Mouse (Mus musculus) lung, postnatal 36 days (tissue): ENCODE measurements around the gene Nrd1.

Source experiments
- DNase-seq: peaks from one replicate; pipeline ENCODE4 v3.0.0; 2022; ENCODE audit warnings: mixed read lengths

Nrd1 gene

GRCm38 (mm10) chr4:108999999-109000950 lies at the start of gene Nrd1:
TSS of gene Nrd1 (plus strand) at chr4:109000655.
- DNase-seq, result peak; percentile 100

DNA sequence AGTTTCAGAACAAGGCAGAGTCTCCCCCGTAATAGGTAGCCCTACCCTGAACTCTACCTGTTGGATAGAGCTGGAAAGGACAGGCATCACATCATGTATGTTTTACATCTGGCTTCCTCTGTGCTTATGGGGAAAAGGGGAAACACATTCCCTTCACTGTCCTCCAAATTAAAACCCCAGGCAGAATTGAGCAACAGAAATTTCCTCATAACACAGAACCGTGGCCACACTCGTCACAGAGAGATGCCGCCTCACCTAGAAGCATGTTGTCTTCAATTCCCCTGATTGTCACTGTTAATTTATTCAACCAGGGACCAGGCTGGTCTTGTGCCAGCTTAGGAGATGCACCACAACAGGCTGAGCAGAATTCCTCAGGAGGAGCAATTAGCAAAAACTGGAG lies 48.8 kb upstream of the Nrd1 start:
- no peak for DNase-seq

- no peak for DNase-seq
These were observed 40.8 kb upstream of the Nrd1 start for GRCm38 (mm10) chr4:108959696-108960095.

DNA sequence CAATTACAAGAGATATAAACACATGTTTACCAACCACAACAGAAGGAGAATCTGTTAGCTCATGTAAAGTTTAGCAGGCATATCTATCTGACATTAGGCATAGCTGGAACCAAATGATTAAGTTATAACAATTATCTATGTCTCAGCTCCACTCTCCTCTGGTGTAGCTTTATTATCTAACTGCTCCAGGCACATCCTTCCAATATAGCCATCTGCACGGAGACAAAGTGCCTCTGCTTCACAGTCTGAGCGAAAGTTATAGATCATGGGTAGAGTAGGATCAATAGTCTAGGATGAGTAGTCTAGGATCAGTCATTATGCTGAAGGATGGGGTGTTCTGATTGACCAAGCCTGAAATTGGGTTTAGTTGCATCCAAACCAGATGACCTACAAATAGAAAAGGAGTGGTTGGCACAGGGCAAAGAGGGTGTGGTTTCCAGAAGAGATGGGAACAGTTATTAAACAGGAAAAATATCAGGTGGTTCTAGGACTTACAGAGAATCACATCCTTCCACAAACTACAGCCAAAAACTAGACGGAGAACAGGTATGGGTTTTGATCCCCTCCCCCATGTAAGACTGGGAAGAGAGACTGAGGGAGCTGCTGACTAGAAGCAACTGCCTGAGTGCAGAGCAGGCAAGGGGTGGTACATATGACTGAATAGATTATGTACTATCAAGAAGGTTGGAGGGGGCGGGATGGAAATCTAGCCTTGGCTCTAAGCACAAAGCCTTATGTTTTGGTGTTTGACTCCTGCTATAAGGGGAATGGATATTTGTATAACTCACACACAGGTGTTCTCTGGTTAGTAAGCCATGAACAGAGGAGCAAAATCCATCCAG lies 39.6 kb upstream of the Nrd1 start:
- no peak for DNase-seq

DNA sequence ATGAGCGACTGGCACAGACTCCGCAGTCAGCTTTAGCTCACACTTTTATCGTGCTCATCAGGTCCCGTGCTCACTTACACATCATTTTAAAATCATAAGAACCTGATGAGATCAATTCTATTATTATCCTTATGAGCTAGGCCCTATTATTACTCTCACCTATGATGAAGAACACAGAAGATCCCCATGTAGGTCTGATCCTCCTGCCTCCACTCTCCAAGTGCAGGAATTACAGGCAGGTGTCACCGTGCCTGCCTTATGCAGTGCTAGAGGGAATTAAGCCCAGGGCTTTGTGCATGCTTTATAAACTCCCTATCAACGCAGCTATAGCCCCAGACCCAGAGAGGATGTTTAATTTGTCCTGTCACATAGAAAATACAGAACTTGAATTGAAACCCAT lies 37.4 kb upstream of the Nrd1 start:
- DNase-seq, result no peak

- no peak for DNase-seq
These were observed 30.9 kb upstream of the Nrd1 start for GRCm38 (mm10) chr4:108969517-108969916.

DNA sequence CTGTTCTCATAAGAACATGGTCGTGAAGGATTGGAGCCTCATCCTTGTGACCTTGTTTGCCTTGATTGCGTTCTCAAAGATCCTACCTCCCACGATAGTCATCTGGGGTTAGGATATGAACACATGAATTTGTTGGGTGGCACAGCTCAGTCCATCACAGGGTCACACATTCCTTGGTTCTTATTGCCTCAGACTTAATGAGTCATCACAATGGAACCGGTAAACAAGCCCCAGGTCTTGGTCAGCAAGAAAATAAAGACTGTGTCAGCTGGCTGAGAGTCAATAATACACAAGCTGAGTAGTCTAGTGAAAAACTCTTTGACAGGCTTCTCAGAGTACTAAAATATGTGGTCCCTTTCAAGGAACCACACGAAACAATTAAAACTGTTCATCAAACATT lies 29.4 kb upstream of the Nrd1 start:
- DNase-seq, result no peak

- peak; percentile 78 for DNase-seq
These were observed 23.9 kb upstream of the Nrd1 start for GRCm38 (mm10) chr4:108976458-108977071.

DNA sequence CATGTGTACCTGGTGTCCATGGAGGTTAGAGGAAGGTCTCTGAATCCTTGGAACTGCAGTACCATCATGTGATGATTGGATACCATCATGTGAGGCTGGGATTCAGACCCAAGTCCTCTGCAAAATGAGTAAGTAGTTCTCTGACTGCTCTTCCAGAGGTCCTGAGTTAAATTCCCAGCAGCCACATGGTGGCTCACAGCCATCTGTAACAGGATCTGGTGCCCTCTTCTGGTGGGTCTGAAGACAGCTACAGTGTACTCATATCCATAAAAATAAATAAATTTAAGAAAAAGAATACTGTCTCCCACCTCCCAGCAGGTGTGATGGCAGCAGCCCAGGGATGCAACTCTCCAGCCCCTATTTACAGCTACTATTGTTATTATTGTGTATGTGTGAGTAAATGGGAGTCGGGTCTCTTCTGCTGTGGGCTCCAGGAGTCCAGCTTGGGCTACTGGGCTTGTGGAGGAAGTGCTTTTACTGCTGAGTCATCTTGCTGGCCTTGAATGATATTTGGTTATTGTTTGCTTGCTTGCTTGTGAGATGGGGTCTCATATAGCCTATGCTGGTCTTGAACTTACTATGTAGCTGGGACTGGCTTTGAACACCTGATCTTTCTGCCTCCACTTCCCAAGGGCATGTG lies 13.5 kb upstream of the Nrd1 start:
- DNase-seq, result no peak

GRCm38 (mm10) chr4:108987473-108987842 lies 13.0 kb upstream of the Nrd1 start:
- no peak for DNase-seq

DNA sequence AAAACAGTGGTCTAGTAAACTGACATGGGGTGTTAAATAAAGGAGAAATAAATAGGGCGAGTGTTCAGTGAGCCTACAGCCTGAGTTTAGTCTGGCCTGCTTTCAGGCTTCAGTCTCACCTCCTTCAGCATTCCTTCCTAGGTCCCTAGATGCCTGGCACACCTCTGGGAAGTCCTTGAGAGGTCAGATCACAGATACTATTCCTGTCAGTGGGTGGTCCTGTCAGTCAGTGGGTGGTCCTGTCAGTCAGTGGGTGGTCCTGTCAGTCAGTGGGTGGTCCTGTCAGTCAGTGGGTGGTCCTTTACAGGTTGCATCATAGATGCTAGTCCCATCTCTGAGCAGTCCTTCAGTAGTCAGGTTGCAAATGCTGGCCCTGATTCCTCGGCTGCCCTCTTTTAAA lies 11.0 kb upstream of the Nrd1 start:
- DNase-seq, result no peak

DNA sequence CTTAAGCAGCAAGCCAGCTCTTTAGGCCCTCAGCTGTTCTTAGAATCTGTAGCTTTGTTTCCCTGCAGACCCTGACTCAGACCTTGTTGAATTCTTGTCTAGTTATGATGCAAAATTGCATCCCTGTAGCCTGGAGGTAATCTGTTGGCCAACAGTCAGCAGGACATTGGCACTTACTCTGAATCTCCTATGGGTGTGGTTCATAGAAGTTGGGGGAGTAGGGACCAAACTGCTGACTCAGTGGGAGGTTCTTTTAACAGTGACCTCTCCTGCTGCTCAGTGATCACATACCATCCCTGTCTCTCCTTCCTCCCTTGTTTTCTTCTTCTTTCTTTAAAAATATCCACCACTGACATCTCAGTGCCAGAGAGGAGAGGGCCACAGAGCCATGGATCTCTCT lies 10.4 kb upstream of the Nrd1 start:
- DNase-seq, result no peak

DNA sequence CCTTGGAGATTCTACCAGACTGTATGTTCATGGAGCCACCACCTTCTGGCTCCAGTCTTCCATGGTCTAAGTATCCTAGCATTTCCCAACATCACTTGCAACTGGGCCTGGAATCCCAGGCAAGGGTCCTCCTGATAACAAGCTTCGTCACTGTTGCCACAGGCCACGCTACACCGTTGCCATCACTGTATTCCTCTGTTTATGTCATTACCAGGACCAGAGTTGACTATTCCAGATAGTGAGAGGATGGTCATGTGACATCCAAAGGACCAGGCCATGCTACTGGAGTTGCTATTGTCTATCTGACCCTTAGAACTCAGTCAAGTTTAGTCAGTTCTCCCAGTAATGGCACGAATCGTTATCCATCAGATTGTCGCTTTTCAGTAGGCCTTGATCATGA lies 9.9 kb upstream of the Nrd1 start:
- no peak for DNase-seq

DNA sequence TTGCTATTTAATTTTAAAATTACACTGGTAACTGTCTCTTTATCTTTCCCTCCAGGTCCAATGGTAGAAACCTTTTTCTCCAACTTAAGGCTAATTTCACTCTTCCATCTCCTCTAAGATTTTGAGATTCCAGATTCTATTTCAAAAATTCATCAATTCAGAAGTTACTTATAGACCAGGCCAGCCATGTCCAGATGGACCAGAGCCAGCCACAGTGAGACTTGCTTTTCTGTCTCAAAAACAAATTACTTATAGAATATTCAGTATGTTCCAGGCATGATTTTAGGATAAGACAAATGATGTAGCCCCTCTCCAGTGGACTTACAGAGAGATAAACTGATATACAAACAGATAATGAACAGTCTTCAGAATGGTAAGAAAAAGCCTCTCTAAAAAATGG lies 8.6 kb upstream of the Nrd1 start:
- no peak for DNase-seq

- DNase-seq, result no peak
These were observed 7.5 kb upstream of the Nrd1 start for GRCm38 (mm10) chr4:108992978-108993377.

DNA sequence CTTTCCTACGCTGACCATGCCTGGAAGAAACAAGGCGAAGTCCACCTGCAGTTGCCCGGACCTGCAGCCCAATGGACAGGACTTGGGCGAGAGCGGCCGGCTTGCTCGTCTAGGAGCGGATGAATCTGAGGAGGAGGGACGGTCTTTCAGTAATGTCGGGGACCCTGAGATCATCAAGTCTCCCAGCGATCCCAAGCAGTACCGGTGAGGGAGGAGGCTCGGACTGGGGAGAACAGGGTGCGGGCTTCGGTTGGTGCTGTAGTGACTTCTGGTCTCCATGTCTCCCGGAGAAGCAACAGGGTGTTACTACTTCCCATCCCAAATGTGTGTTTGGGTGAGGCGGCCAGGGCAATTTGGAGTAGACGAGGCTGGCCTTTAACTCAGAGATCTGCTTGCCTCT lies 506 bp downstream of the Nrd1 start:
- no peak for DNase-seq

GRCm38 (mm10) chr4:109008046-109008445 lies 7.6 kb downstream of the Nrd1 start:
- DNase-seq, result no peak

DNA sequence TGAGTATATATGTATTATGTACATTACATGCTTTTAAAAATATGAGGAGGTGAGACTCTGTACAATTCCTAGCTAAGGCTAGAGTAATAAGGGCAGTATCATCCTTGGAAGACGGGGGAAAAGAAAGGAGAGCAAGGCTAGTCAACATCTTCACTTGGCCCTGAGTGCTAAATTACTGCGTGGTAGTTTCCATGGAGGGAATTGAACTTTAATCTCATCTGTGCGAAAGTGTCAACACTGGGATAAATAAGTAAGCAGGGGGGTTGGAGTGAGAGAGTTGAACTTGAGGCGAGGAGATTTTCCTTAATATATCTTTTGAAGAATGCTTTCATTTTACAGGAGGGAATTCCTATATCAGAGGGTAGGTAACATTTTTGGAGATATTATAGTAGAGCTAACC lies 13.6 kb downstream of the Nrd1 start:
- DNase-seq, result no peak

DNA sequence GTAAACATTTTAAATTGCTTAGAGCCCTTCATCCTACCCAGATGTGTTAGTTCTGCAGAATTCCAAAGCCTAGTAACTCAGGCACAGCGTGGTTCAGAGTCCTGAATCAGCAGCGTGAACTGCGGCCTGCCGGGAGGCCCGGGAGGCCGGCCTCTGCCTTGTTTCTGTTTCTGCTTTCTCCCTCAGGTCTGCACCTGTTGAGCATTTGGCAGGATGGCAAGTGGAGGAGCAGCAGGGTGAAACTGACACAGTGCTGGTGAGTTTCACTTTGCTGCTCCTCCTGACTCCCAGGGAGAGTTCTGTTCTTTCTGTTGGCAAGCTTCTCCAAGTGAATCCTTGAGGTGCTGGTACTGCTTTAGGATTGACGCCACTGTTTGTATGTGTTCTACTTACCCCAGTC lies 17.0 kb downstream of the Nrd1 start:
- peak; percentile 15 for DNase-seq

DNA sequence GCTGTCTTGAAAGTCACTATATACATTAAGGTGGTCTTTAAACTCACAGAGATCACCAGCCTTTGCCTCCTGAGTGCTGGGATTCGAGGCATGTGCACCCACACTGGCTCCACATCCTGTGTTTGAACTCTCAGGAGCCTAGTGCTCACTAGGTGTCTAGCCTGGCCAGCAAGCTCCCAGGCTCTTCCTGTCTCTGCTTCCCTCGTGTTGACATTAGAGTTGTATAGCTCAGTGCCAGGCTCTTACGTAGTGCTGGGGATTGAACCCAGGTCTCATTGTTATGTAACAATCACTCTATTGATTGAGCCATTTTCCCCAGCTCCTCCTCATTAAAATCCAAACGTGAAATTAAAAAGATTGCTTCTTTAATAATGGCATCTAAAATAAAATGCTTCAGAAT lies 18.8 kb downstream of the Nrd1 start:
- no peak for DNase-seq

GRCm38 (mm10) chr4:109021976-109022375 lies 21.5 kb downstream of the Nrd1 start:
- DNase-seq, result peak; percentile 69

DNA sequence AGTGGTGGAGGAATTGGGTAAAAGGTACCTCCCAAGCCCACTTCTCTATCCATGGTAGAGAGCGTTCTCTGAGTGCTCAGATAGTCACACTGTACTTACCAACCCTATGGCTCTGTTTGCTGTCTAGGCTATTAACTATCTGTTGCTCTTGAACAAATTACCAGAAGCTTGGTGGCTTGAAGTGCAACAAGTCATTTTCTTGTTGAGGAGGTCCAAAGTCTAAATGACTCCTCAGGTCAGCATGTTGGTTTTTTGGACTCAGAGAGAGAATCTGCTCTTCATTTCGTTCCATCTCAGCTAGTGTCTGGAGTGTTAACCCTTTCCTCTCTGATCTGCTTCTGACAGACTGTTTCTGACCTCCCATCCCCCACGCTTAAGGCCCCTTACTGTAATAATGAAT lies 24.6 kb downstream of the Nrd1 start:
- DNase-seq, result no peak

- DNase-seq, result no peak
These were observed 26.1 kb downstream of the Nrd1 start for GRCm38 (mm10) chr4:109026543-109026942.
